Mouse (Mus musculus) splenic B cell, adult 2 months (primary cell): ENCODE data around the gene Vmn1r32.

Experiments
- DNase-seq: peaks from one replicate; pipeline ENCODE4 v3.0.0-alpha.2; 2011; ENCODE audit warnings: low read depth, low spot score
- H3K27me3 ChIP-seq: 2 replicates; pipeline ENCODE4 v1.6.1; 2012; ENCODE audit warnings: mild to moderate bottlenecking, low read length, moderate library complexity, mixed read lengths; ENCODE audit not compliant: control insufficient read depth, poor library complexity, insufficient read depth, severe bottlenecking
- H3K36me3 ChIP-seq: 2 replicates; pipeline ENCODE4 v1.6.1; 2012; ENCODE audit warnings: mild to moderate bottlenecking, low read length, moderate library complexity, mixed read lengths; ENCODE audit not compliant: control insufficient read depth, poor library complexity, insufficient read depth, severe bottlenecking

Gene Vmn1r32

DNA sequence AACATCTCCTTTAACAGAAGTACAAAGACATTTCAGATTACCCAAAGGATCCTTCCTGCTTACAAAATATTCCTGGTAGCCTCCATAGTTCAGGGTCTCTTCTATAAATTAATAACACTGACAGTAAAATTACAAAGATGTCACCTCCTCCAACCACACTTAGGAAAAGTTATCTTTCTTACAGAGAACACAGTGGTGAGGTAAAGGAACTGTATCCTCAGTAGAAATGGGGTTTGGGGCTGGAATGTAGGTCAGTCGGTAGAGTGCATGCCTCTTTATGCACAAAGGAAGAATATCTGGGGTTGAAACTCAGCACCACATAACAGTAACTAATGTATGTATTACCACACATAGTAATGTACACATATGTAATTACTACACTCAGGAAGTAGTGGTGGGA is at the start of gene Vmn1r32:
Gene Vmn1r32 (minus strand): TSS at position 101 of the 400 bp plus-strand sequence.
- no peak for DNase-seq
- H3K36me3 ChIP-seq, result no peaks in the 10 kb centered on the region
- H3K27me3 ChIP-seq, result no peaks in the 10 kb centered on the region

DNA sequence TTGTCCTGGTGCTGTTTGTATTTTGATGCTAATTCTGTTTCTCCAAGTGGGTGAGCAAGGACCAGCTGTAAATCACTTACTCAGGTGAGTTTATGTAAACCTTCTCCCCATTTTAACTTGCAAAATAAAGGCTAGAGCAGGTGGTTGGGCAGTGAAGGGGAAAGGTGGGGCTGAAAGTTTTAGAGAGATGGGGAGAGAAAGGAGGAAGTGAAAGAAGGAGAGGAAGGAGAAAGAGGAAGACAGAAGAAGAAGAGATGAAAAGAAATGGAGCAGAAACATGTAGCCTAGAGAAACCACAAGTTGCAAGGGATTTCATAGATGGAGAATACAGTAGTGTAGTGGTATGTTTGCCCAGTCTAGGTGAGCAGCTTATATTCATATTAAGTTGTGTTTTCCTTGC is 35.9 kb upstream of the Vmn1r32 start:
- H3K27me3 ChIP-seq, result no peaks in the 10 kb centered on the region
- H3K36me3 ChIP-seq, result no peaks in the 10 kb centered on the region
- peak; percentile 76 for DNase-seq

DNA sequence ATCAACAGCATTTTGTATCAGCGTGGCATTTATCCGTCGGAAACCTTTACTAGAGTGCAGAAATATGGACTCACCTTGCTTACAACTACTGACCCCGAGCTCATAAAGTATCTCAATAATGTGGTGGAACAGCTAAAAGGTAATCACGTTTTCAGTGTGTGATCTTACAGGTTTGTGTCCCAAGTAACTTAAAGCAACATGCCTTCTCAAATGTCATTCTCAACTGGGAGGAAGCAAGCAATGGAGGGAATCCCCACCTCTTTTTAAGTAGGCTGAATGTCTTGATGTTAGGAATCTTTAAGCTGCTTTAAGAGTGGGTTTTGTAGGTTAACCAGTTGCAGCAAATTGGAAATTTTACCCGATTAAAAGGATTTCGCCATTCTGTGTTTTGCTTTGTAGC is 23.9 kb downstream of the Vmn1r32 start:
- peaks cover 6% of the 10 kb centered on the region; the same call in 1 of the 2 replicates for H3K36me3 ChIP-seq
- peak; percentile 11 for DNase-seq
- H3K27me3 ChIP-seq, result no peaks in the 10 kb centered on the region

DNA sequence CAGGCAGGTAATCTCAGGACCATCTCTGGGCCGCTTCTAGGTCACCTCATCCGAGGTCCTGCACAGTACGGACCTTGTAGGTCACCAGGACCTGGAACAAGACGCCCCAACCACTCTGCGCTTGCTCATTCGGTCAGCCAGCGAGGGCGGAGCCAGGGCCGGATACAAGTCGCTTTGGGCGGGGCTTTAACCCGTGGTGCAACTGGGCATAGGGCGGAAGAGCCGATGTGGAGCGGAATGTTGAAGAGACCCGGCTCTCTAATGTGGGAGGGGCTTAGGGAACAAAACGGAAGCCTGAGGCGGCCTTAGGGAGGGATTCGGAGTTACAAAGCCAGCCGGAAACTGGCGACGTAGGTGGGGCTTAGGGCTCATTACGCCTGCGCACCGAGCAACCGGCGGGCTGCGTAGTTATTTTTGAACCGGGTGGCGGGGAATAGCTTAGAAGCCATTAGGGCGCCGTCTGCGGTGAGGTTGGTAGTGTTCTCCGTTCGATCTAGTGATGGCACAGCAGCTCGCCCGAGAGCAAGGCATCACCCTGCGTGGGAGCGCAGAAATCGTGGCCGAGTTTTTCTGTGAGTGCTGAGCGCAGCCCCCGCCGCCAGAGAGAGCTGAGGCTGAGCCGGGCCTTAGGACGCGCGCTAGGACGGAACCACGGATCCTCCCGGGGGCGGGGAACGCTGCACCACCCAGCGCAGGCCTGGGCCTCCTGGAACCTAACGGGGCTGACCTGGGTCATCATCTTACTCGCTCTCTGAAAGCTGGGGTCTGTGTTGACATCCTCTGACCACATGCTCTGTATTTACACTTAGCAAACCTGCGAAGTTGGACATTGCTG is 24.7 kb downstream of the Vmn1r32 start, which contains the start of gene Mad2l1:
Gene Mad2l1 (plus strand): TSS at position 363 of the 835 bp plus-strand sequence.
- DNase-seq, result peak; percentile 98
- Histone ChIP-seq H3K36me3 (peaks cover 6% of the 10 kb centered on the region; the same call in 1 of the 2 replicates), H3K27me3 (no peaks in the 10 kb centered on the region)

DNA sequence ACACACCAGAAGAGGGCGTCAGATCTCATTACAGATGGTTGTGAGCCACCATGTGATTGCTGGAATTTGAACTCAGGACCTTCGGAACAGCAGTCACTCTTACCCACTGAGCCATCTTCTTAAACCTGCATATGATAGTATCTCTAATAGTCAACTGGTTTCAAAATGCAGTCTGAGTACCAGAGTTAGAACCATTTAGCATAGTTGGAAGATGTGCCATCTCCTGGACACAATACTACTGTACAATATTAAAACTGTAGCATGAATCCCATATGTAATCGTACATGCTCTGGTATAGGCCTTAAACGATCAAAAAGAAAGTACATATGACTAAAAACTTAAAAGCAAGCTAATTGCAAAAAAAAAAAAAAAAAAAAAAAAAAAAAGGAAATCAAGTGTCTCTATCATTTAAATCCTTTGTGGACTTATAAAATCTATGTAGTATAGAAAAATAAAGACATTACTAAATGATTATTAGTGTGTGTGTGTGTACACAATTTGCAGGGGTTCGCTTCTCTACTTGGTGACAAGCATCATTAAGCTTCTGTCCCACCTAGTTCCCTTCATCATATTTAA is 25.4 kb downstream of the Vmn1r32 start:
- DNase-seq, result peak; percentile 23
- Histone ChIP-seq H3K36me3 (peaks cover 6% of the 10 kb centered on the region; the same call in 1 of the 2 replicates), H3K27me3 (no peaks in the 10 kb centered on the region)

DNA sequence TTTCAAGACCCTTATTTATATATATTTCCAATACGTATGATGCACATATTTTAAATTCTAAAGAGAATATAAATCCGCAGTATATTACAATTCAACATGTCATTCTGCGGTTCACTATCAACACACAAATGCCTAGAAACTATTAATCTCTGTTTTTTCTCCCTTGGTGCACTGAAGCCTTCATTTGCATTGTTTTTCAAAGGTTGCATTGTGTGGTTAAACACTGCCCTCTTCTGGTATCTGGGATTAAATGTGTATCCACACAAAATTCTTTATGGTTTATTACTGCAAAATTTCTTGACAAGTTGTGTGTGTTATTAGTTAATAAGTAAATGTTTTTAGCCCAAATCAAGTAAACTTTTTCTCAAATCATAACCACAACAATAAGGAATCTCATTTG is 26.7 kb downstream of the Vmn1r32 start:
- Histone ChIP-seq H3K36me3 (no peaks in the 10 kb centered on the region), H3K27me3 (no peaks in the 10 kb centered on the region)
- DNase-seq, result peak; percentile 80

DNA sequence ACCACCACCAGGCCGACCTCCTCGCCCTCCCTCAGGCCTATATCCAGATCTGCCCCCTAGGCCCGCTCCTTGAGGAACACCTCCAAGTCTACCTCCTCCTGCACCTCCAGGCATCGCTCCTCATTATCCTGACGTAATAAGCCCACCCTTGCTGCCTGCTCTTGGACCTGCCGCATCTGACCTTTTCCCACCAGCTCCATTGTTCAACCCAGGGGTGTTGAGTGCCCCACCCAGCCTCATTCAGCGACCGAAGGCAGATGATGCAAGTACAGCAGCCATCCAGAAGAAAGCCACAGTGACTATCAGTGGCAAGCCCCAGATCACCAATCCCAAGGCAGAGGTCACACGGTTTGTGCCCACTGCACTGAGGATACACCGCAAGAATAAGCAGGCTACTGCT is 31.5 kb downstream of the Vmn1r32 start:
- DNase-seq, result no peak
- Histone ChIP-seq H3K36me3 (no peaks in the 10 kb centered on the region), H3K27me3 (no peaks in the 10 kb centered on the region)

DNA sequence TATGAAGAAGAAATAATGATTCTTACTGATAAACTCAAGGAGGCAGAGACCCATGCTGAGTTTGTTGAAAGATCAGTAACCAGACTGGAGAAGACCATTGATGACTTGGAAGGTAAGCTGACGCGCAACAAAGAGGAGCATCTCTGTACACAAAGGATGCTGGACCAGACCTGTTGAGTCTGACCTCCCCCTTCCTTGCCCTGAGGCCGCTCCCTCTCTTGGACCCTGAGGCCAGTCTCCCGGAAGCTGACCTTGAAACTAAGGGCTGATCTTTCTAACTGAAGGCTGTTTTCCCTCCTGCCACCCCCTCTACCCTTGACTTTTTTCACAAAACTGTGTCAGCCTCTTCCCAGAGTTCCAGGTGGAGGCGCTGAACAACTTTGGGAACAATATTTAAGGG is 43.5 kb downstream of the Vmn1r32 start:
- no peaks in the 10 kb centered on the region for H3K27me3 ChIP-seq
- DNase-seq, result no peak
- no peaks in the 10 kb centered on the region for H3K36me3 ChIP-seq
